Mouse (Mus musculus) stomach, embryonic 16.5 days (tissue): ENCODE results near the gene Rgp1. TPM values are rescaled to one million over a fixed set of nuclear protein-coding genes. Genes with fewer than 3 reads are reported as not detected.

Source experiments
- ATAC-seq: fragments of 200-750 bp; cut with Nextera tagmentation; 2 replicates; pipeline ENCODE4 v1.8.0; 2017; ENCODE audit warnings: moderate number of reproducible peaks, moderate TSS enrichment; ENCODE audit not compliant: insufficient read depth, low FRiP score
- H3K27ac ChIP-seq: fragments of 300-500 bp; sonication (generic); 2 replicates; pipeline ENCODE4 v1.5.1; 2014; ENCODE audit warnings: low read length
- H3K27me3 ChIP-seq: fragments of 300-500 bp; sonication (generic); 2 replicates; pipeline ENCODE4 v1.6.1; 2014; ENCODE audit warnings: low read length, control low read depth, mixed read lengths; ENCODE audit not compliant: control insufficient read depth, insufficient read depth
- H3K36me3 ChIP-seq: fragments of 300-500 bp; sonication (generic); 2 replicates; pipeline ENCODE4 v1.6.1; 2014; ENCODE audit warnings: low read length; ENCODE audit not compliant: control insufficient read depth, insufficient read depth
- H3K4me1 ChIP-seq: fragments of 300-500 bp; sonication (generic); 2 replicates; pipeline ENCODE4 v1.6.1; 2014; ENCODE audit warnings: low read length, control low read depth, mixed read lengths; ENCODE audit not compliant: control insufficient read depth, insufficient read depth
- H3K4me2 ChIP-seq: fragments of 300-500 bp; sonication (generic); 2 replicates; pipeline ENCODE4 v1.6.1; 2014; ENCODE audit warnings: low read depth, low read length, mixed read lengths
- H3K4me3 ChIP-seq: fragments of 300-500 bp; sonication (generic); replicated peaks from 2 replicates; pipeline ENCODE4 v1.5.1; 2014; ENCODE audit warnings: mild to moderate bottlenecking, low read length
- H3K9ac ChIP-seq: fragments of 300-500 bp; sonication (generic); 2 replicates; pipeline ENCODE4 v1.6.1; 2014; ENCODE audit warnings: low read length
- H3K9me3 ChIP-seq: fragments of 300-500 bp; sonication (generic); replicated peaks from 2 replicates; pipeline ENCODE4 v1.6.1; 2016; ENCODE audit warnings: low read length, control low read depth; ENCODE audit not compliant: control insufficient read depth
- WGBS: fragments of 180-500 bp; shearing (Covaris S2); extraction: QIAGEN DNeasy Blood & Tissue Kit; methylation state at CpG from one replicate; pipeline ENCODE4 v1.1.7; 2014; 5-methylcytosine and 5-hydroxymethylcytosine counted together
- polyA plus RNA-seq: library from polyadenylated mRNA; unstranded; fragments of >200 nt; fragmentation: Nextera tagmentation; extraction: Ambion mirVana; gene quantifications from 2 replicates; pipeline ENCODE4 v1.2.1, GENCODE M21; 2015

The Rgp1 gene
- polyA plus RNA-seq, 1 experiment from 2014 or later = 37.2 TPM

- Histone ChIP-seq H3K9ac (0 out of 2 replicates have a peak overlapping the region, but pooled peaks have one; percentile 18), H3K27me3 (no peaks in the 10 kb centered on the region; the same call in 1 of the 2 replicates), H3K4me2 (no peak overlapping the region), H3K4me1 (peaks cover 21% of the 10 kb centered on the region; the same call in 1 of the 2 replicates), H3K9me3 (0 out of 2 replicates have a peak, but pooled peaks cover 5% of the 10 kb centered on the region), H3K36me3 (no peaks in the 10 kb centered on the region), H3K4me3 (no peak overlapping the region), H3K27ac (no peak overlapping the region; the same call in 1 of the 2 replicates)
- 7% methylated on average over 5 of the region's 5 CpGs for WGBS
- peak; percentile 54; the same call in 1 of the 2 replicates for ATAC-seq
Measured at GRCm38 (mm10) chr4:43630030-43630581, 51.6 kb downstream of the Rgp1 start.

DNA sequence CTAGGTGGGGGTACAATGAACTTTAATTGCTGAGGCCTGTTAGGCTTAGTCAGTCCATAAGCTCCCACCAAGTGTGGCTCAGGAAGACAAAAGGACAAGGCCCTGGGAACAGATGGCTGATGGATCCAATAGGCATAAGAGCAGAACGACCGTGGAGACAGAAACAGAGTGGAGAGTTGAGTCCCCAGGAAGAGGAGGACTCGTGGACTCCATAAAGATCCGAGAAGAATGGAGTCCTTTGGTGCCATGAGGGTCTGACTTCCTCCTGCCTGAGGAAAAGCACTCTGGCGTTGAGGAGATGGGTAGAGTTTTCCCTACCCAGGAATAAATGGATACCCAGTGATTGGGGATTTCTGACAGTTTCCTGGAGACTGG is 52.1 kb downstream of the Rgp1 start:
- H3K27me3 ChIP-seq = no peaks in the 10 kb centered on the region; the same call in 1 of the 2 replicates
- peak overlapping the region; percentile 86 for H3K9ac ChIP-seq
- H3K4me3 ChIP-seq = peak overlapping the region; percentile 64; the same call in 1 of the 2 replicates
- no peaks in the 10 kb centered on the region for H3K36me3 ChIP-seq
- H3K4me1 ChIP-seq = peaks cover 21% of the 10 kb centered on the region; the same call in 1 of the 2 replicates
- 32% methylated on average over 5 of the region's 5 CpGs for WGBS
- peak overlapping the region; percentile 78 for H3K4me2 ChIP-seq
- H3K9me3 ChIP-seq = no peaks in the 10 kb centered on the region
- no peak for ATAC-seq
- peak overlapping the region; percentile 73 for H3K27ac ChIP-seq

DNA sequence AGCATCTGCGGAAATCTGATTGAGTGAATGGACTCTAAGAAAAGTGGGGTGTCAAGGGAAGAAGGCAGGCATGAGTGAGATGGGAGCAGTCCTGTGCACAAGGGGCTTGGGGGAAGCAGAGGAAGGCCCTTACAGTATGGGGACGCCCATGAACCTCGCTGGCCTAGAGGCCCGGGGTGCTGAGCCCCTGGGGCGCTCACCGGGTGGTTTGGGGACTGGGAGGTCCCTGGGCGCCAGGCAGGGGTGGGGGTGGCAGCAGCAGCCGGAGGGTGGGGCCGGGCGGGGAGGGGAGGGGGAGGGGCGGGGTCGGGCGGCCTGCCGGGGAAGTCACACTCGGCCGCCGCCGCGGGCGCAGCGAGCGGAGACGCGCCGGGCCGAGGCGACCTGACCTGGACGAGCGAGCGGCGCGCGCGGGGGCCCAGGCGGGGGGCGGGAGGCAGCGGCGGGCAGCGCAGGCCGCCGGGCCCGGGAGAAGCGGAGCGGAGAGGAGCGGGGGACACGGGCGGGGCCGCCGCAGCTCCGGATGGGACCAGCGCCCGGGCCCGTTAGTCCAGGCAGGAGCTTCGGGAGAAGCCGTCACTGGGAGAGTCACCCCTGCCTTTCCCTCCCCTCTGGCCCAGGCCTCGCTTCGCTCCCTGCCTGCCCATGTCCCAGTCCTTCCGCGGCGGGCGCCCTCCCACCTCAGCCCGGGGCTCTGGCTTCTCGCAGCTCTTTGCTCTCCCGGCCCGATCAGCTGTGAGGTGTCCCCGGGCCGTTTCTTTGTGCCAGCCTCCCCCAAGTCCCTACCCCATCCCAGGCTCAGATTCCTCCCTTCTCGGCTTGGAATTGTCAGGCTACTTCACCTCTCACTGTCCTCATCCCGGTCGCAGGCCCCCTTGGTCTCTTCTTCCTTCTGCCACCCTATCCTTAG is 52.8 kb downstream of the Rgp1 start, which contains the start of gene Npr2:
Npr2 (plus strand) TSS at position 890 of the 910 bp plus-strand sequence.
- peaks cover 21% of the 10 kb centered on the region; the same call in 1 of the 2 replicates for H3K4me1 ChIP-seq
- peak within 1 kb of the TSS; percentile 78 for H3K4me2 ChIP-seq
- H3K9ac ChIP-seq = peak within 1 kb of the TSS; percentile 86
- peak; percentile 62 for ATAC-seq
- no peaks in the 10 kb centered on the region for H3K36me3 ChIP-seq
- H3K9me3 ChIP-seq = no peaks in the 10 kb centered on the region
- H3K4me3 ChIP-seq = peak within 1 kb of the TSS; percentile 64
- no peaks in the 10 kb centered on the region; the same call in 1 of the 2 replicates for H3K27me3 ChIP-seq
- peak within 1 kb of the TSS; percentile 73 for H3K27ac ChIP-seq
- 1% methylated on average over 52 of the region's 70 CpGs for WGBS

DNA sequence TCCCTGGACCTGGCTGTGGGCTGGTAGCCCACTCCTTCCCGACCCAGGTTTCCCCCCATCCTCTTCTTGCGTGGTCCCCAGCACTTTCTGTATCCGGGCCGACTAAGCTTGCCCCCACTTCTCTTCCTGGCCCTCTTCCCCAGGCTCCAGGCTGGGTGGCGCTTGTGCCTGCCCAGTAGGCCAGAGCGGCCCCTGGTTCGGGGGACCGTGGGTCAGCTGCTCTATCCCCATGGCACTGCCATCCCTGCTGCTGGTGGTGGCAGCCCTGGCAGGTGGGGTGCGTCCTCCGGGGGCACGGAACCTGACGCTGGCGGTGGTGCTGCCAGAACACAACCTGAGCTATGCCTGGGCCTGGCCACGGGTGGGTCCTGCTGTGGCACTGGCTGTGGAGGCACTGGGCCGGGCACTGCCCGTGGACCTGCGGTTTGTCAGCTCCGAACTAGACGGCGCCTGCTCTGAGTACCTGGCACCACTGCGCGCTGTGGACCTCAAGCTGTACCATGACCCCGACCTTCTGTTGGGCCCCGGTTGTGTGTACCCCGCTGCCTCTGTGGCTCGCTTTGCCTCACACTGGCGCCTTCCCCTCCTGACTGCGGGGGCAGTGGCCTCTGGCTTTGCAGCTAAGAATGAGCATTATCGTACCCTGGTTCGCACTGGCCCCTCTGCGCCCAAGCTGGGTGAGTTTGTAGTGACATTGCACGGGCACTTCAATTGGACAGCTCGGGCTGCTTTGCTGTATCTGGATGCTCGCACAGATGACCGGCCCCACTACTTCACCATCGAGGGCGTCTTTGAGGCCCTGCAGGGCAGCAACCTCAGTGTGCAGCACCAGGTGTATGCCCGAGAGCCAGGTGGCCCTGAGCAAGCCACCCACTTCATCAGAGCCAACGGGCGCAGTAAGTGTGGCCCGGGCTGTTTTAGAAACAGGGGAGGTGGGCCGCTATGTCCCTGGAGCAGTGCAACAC is 53.7 kb downstream of the Rgp1 start:
- H3K27me3 ChIP-seq = no peaks in the 10 kb centered on the region; the same call in 1 of the 2 replicates
- H3K9ac ChIP-seq = peak overlapping the region; percentile 86
- no peaks in the 10 kb centered on the region for H3K36me3 ChIP-seq
- peak overlapping the region; percentile 78 for H3K4me2 ChIP-seq
- 51% methylated on average over 42 of the region's 42 CpGs for WGBS
- peak overlapping the region; percentile 73; the same call in 1 of the 2 replicates for H3K27ac ChIP-seq
- H3K9me3 ChIP-seq = no peaks in the 10 kb centered on the region
- peak overlapping the region; percentile 64 for H3K4me3 ChIP-seq
- ATAC-seq = peak; percentile 12
- peaks cover 21% of the 10 kb centered on the region; the same call in 1 of the 2 replicates for H3K4me1 ChIP-seq

DNA sequence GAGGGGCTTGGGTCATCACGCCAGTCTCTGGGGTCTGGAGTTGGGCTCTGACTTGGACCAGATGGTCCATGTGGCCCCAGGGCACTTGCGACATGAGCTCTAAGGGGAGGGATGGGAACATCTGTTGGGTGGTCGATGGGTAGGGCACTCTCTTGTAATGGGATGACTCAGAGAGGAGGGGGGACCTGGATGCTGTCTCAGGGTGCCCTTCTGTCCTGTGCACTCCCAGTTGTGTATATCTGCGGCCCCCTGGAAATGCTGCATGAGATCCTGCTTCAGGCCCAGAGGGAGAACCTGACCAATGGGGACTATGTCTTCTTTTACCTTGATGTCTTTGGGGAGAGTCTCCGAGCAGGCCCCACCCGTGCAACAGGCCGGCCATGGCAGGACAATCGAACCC is 54.8 kb downstream of the Rgp1 start:
- no peak overlapping the region for H3K9ac ChIP-seq
- no peaks in the 10 kb centered on the region for H3K9me3 ChIP-seq
- H3K4me1 ChIP-seq = peaks cover 21% of the 10 kb centered on the region; the same call in 1 of the 2 replicates
- H3K36me3 ChIP-seq = no peaks in the 10 kb centered on the region
- 79% methylated on average over 8 of the region's 8 CpGs for WGBS
- no peak overlapping the region for H3K4me3 ChIP-seq
- 0 out of 2 replicates have a peak overlapping the region, but pooled peaks have one; percentile 23 for H3K4me2 ChIP-seq
- H3K27me3 ChIP-seq = no peaks in the 10 kb centered on the region; the same call in 1 of the 2 replicates
- H3K27ac ChIP-seq = no peak overlapping the region
- ATAC-seq = no peak

- no peak for ATAC-seq
- Histone ChIP-seq H3K4me1 (peaks cover 21% of the 10 kb centered on the region; the same call in 1 of the 2 replicates), H3K9ac (0 out of 2 replicates have a peak overlapping the region, but pooled peaks have one; percentile 8), H3K9me3 (no peaks in the 10 kb centered on the region), H3K36me3 (no peaks in the 10 kb centered on the region), H3K27me3 (no peaks in the 10 kb centered on the region; the same call in 1 of the 2 replicates), H3K4me2 (no peak overlapping the region), H3K4me3 (no peak overlapping the region), H3K27ac (no peak overlapping the region)
- WGBS = 92% methylated on average over 2 of the region's 2 CpGs
Measured at GRCm38 (mm10) chr4:43633736-43634135, 55.2 kb downstream of the Rgp1 start.

- Histone ChIP-seq H3K4me3 (no peak overlapping the region), H3K36me3 (no peaks in the 10 kb centered on the region), H3K27me3 (no peaks in the 10 kb centered on the region; the same call in 1 of the 2 replicates), H3K4me2 (no peak overlapping the region), H3K4me1 (peaks cover 21% of the 10 kb centered on the region; the same call in 1 of the 2 replicates), H3K9me3 (no peaks in the 10 kb centered on the region), H3K9ac (no peak overlapping the region), H3K27ac (no peak overlapping the region)
- no peak for ATAC-seq
- WGBS = 81% methylated on average over 7 of the region's 7 CpGs
Measured at GRCm38 (mm10) chr4:43634621-43635374, 56.3 kb downstream of the Rgp1 start.

GRCm38 (mm10) chr4:43636751-43637150 is 58.2 kb downstream of the Rgp1 start:
- 71% methylated on average over 6 of the region's 6 CpGs for WGBS
- Histone ChIP-seq H3K36me3 (no peaks in the 10 kb centered on the region), H3K27ac (no peak overlapping the region), H3K4me2 (no peak overlapping the region), H3K9me3 (no peaks in the 10 kb centered on the region), H3K9ac (no peak overlapping the region), H3K4me1 (peaks cover 13% of the 10 kb centered on the region; the same call in 1 of the 2 replicates), H3K27me3 (no peaks in the 10 kb centered on the region), H3K4me3 (no peak overlapping the region)
- no peak for ATAC-seq
